Mouse (Mus musculus) kidney, adult 18-20 months (tissue): Measurements from ENCODE around the gene Hist3h2ba.

Experiments
- DNase-seq: peaks from one replicate; pipeline ENCODE4 v3.0.0; 2021

Gene Hist3h2ba

GRCm38 (mm10) chr11:58948542-58949479 is at the start of gene Hist3h2ba:
TSS of gene Hist3h2ba (plus strand) at chr11:58948920.
- DNase-seq, result peak; percentile 69

GRCm38 (mm10) chr11:58901080-58901479 is 47.6 kb upstream of the Hist3h2ba start:
- DNase-seq, result no peak

GRCm38 (mm10) chr11:58903511-58904409 is 45.0 kb upstream of the Hist3h2ba start, which contains the start of gene Zfp39:
TSS of gene Zfp39 (minus strand) at chr11:58904225.
- peak; percentile 98 for DNase-seq

GRCm38 (mm10) chr11:58904410-58904718 is 44.4 kb upstream of the Hist3h2ba start:
- DNase-seq, result no peak

GRCm38 (mm10) chr11:58904838-58905237 is 43.9 kb upstream of the Hist3h2ba start:
- DNase-seq, result no peak

GRCm38 (mm10) chr11:58913776-58914175 is 34.9 kb upstream of the Hist3h2ba start:
- DNase-seq, result no peak

- peak; percentile 63 for DNase-seq
These were observed 34.2 kb upstream of the Hist3h2ba start for GRCm38 (mm10) chr11:58914461-58915028.

GRCm38 (mm10) chr11:58916879-58917744 is 31.6 kb upstream of the Hist3h2ba start:
- DNase-seq, result peak; percentile 34

- no peak for DNase-seq
These were observed 30.9 kb upstream of the Hist3h2ba start, which contains the start of gene Btnl10 for GRCm38 (mm10) chr11:58917745-58918366. TSS of gene Btnl10 (plus strand) at chr11:58917908.

- DNase-seq, result no peak
These were observed 30.0 kb upstream of the Hist3h2ba start for GRCm38 (mm10) chr11:58918759-58919158.

GRCm38 (mm10) chr11:58922420-58922819 is 26.3 kb upstream of the Hist3h2ba start:
- no peak for DNase-seq

GRCm38 (mm10) chr11:58926651-58927050 is 22.1 kb upstream of the Hist3h2ba start:
- peak; percentile 43 for DNase-seq

- no peak for DNase-seq
These were observed 21.7 kb upstream of the Hist3h2ba start for GRCm38 (mm10) chr11:58927053-58927452.

- peak; percentile 72 for DNase-seq
These were observed 20.7 kb upstream of the Hist3h2ba start for GRCm38 (mm10) chr11:58927790-58928651.

- no peak for DNase-seq
These were observed 19.7 kb upstream of the Hist3h2ba start for GRCm38 (mm10) chr11:58929055-58929454.

- peak; percentile 46 for DNase-seq
These were observed 19.1 kb upstream of the Hist3h2ba start for GRCm38 (mm10) chr11:58929641-58930040.

GRCm38 (mm10) chr11:58930254-58930653 is 18.5 kb upstream of the Hist3h2ba start:
- no peak for DNase-seq

GRCm38 (mm10) chr11:58931576-58931975 is 17.1 kb upstream of the Hist3h2ba start:
- DNase-seq, result no peak

- no peak for DNase-seq
These were observed 10.8 kb upstream of the Hist3h2ba start for GRCm38 (mm10) chr11:58937909-58938308.

GRCm38 (mm10) chr11:58938322-58939087 is 10.2 kb upstream of the Hist3h2ba start, which contains the start of gene Rnf187:
TSS of gene Rnf187 (minus strand) at chr11:58938916.
- peak; percentile 93 for DNase-seq
